17 mouse cellular contexts compared by ENCODE assay signal in the genomic region with DNA sequence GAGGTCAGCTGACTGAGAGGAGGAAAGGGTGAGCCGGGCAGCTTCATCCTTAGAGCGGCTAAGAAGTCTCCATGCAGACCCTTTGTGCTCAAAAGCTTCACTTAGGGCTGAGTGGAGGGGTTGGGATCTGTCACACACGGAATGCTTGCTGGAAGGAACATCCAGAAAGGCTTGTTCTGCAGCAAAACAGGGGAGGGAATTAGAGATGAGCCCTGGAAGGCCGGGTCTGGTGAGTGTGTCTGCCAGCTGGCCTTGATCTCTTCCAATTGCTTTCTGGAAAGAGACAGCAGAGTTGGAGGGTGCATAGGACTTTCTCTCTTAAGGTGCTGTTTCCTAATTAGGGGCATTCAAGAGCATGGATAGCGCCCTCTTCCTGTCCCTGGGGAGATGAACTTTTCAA. TPM values are rescaled to one million over a fixed set of nuclear protein-coding genes. Genes with fewer than 3 reads are reported as not detected.
DNase-seq lines count a peak whose midpoint lies in the region; ATAC-seq and TF ChIP-seq lines count a peak whose summit lies in the region.
"Had no signal": no experiment of that assay in that cellular context is flagged by ENCODE, and none has a peak within 500 bp of the region (broad histone marks: within the 10 kb centered on the region; RNA-seq: fewer than 3 reads in every experiment).

No protein-coding gene starts in this region.

- no peaks in the 10 kb centered on the region for H3K9me3 ChIP-seq in midbrain, postnatal 0 days (ENCODE audit: low read length)
- H3K9me3 ChIP-seq in midbrain, embryonic 14.5 days (ENCODE audit: control insufficient read depth, low read length): no peaks in the 10 kb centered on the region
- H3K9me3 ChIP-seq: forebrain, embryonic 13.5 days; heart, embryonic 13.5 days; hindbrain, embryonic 13.5 days; liver, embryonic 13.5 days; midbrain, embryonic 13.5 days had no signal

- ATAC-seq in midbrain, postnatal 0 days (ENCODE audit: low FRiP score): no peak
- no peak for ATAC-seq in midbrain, embryonic 14.5 days (ENCODE audit: low FRiP score, low TSS enrichment)
- ATAC-seq: CD4-positive, CD25-positive, alpha-beta regulatory T cell, adult 4 months; forebrain, embryonic 13.5 days; midbrain, embryonic 13.5 days had no signal

- H3K9ac ChIP-seq in heart, adult 2 months (ENCODE audit: low read depth, low read length): no peak overlapping the region
- no peak overlapping the region for H3K9ac ChIP-seq in midbrain, postnatal 0 days (replicated peaks; ENCODE audit: low read length, poor library complexity, severe bottlenecking)
- no peak overlapping the region for H3K9ac ChIP-seq in midbrain, embryonic 14.5 days (replicated peaks; ENCODE audit: low read length)
- H3K9ac ChIP-seq: forebrain, embryonic 13.5 days; heart, embryonic 13.5 days; hindbrain, embryonic 13.5 days; liver, embryonic 13.5 days; midbrain, embryonic 13.5 days had no signal

- no peak for TF ChIP-seq CTCF in heart, adult 2 months (IDR thresholded peaks at IDR 0.05)
- peak; percentile 15; the same call in 1 of the 2 replicates for TF ChIP-seq CTCF in midbrain, postnatal 0 days (IDR thresholded peaks at IDR 0.05)

- H3K4me1 ChIP-seq in heart, adult 2 months (ENCODE audit: control insufficient read depth, insufficient read depth, low read length): no peaks in the 10 kb centered on the region
- no peaks in the 10 kb centered on the region for H3K4me1 ChIP-seq in midbrain, postnatal 0 days (ENCODE audit: insufficient read depth, low read length)
- H3K4me1 ChIP-seq in midbrain, embryonic 14.5 days (ENCODE audit: control insufficient read depth, insufficient read depth, low read length): no peaks in the 10 kb centered on the region
- H3K4me1 ChIP-seq: forebrain, embryonic 13.5 days; hindbrain, embryonic 13.5 days; liver, embryonic 13.5 days; midbrain, embryonic 13.5 days had no signal

- peak; percentile 31 to 37 for DNase-seq in heart, postnatal 14 days
- DNase-seq in heart, adult 2 months: no peak
- DNase-seq in midbrain, postnatal 0 days (ENCODE audit: low spot score): no peak
- no peak for DNase-seq in midbrain, embryonic 14.5 days
- DNase-seq in adrenal gland, postnatal 36 days: peak; percentile 29 to 52
- DNase-seq in gastrocnemius, postnatal 4 days (ENCODE audit: low spot score in 2 of 2): peak; percentile 21 to 39
- DNase-seq in layer of hippocampus, adult 9-11 months: no peak
- DNase-seq: cerebellum, adult 18-20 months; kidney, adult 18-20 months; kidney, postnatal 4 days; liver, embryonic 13.5 days; right cerebral cortex, postnatal 4 days had no signal

- no peaks in the 10 kb centered on the region for H3K79me2 ChIP-seq in heart, adult 2 months (replicated peaks; ENCODE audit: control insufficient read depth, insufficient read depth, low read length)

- no peak for TF ChIP-seq POLR2A in heart, adult 2 months (IDR thresholded peaks at IDR 0.05; ENCODE audit: insufficient read depth, low read depth, low read length)

- no peak overlapping the region for H3K4me2 ChIP-seq in midbrain, postnatal 0 days (ENCODE audit: low read depth, low read length, poor library complexity, severe bottlenecking)
- no peak overlapping the region for H3K4me2 ChIP-seq in midbrain, embryonic 14.5 days (ENCODE audit: low read length)
- H3K4me2 ChIP-seq: forebrain, embryonic 13.5 days; heart, embryonic 13.5 days; hindbrain, embryonic 13.5 days; liver, embryonic 13.5 days; midbrain, embryonic 13.5 days had no signal

- no peaks in the 10 kb centered on the region for H3K27me3 ChIP-seq in heart, adult 2 months (ENCODE audit: control insufficient read depth, insufficient read depth, low read length)
- no peaks in the 10 kb centered on the region for H3K27me3 ChIP-seq in midbrain, postnatal 0 days (ENCODE audit: insufficient read depth, low read length)
- H3K27me3 ChIP-seq in midbrain, embryonic 14.5 days (ENCODE audit: control insufficient read depth, insufficient read depth, low read length): no peaks in the 10 kb centered on the region
- H3K27me3 ChIP-seq: forebrain, embryonic 13.5 days; hindbrain, embryonic 13.5 days; liver, embryonic 13.5 days; midbrain, embryonic 13.5 days had no signal

- no peak overlapping the region for H3K4me3 ChIP-seq in heart, adult 2 months
- no peak overlapping the region for H3K4me3 ChIP-seq in midbrain, postnatal 0 days (ENCODE audit: low read depth, low read length)
- no peak overlapping the region for H3K4me3 ChIP-seq in midbrain, embryonic 14.5 days (replicated peaks; ENCODE audit: low read depth, low read length)
- H3K4me3 ChIP-seq: forebrain, embryonic 13.5 days; heart, embryonic 13.5 days; hindbrain, embryonic 13.5 days; liver, embryonic 13.5 days; midbrain, embryonic 13.5 days had no signal

- intact Hi-C loops in heart, postnatal 14 days (cut with DNase I): no loop called here
- intact Hi-C loops in heart, adult 2 months (cut with DNase I): no loop called here

- no peak for TF ChIP-seq EP300 in heart, adult 2 months (IDR thresholded peaks at IDR 0.05; ENCODE audit: insufficient read depth, low read depth, low read length)

- no peaks in the 10 kb centered on the region for H3K36me3 ChIP-seq in heart, adult 2 months (ENCODE audit: control insufficient read depth, insufficient read depth, low read length)
- no peaks in the 10 kb centered on the region for H3K36me3 ChIP-seq in midbrain, postnatal 0 days (ENCODE audit: insufficient read depth, low read length)
- H3K36me3 ChIP-seq in midbrain, embryonic 14.5 days (ENCODE audit: control insufficient read depth, insufficient read depth, low read length): no peaks in the 10 kb centered on the region
- H3K36me3 ChIP-seq: heart, embryonic 13.5 days; hindbrain, embryonic 13.5 days; liver, embryonic 13.5 days; midbrain, embryonic 13.5 days had no signal

- no peak overlapping the region for H3K27ac ChIP-seq in heart, adult 2 months
- no peak overlapping the region for H3K27ac ChIP-seq in midbrain, postnatal 0 days (ENCODE audit: low read depth, low read length)
- no peak overlapping the region for H3K27ac ChIP-seq in midbrain, embryonic 14.5 days (replicated peaks; ENCODE audit: low read depth, low read length)
- H3K27ac ChIP-seq: forebrain, embryonic 13.5 days; heart, embryonic 13.5 days; hindbrain, embryonic 13.5 days; liver, embryonic 13.5 days; midbrain, embryonic 13.5 days had no signal

- 68% methylated on average over 5 of the region's 5 CpGs for WGBS in heart, adult 2 months
- 66% methylated on average over 5 of the region's 5 CpGs for WGBS in midbrain, postnatal 0 days
- WGBS in midbrain, embryonic 14.5 days: 63% methylated on average over 5 of the region's 5 CpGs

RNA-seq across cellular contexts. Expression of a gene that starts 23.6 kb away (rescaled TPM):
- 1 to 10 TPM in 1 of 2 experiments, under 1 TPM in 1; 0.29 to 1.5 TPM for total RNA-seq in heart, postnatal 14 days (2021)
- 1 to 10 TPM; 1.2 to 2.0 TPM for total RNA-seq in heart, adult 2 months (2021)
- 0.50 and 1.2 TPM in 2 replicates for polyA plus RNA-seq in heart, adult 2 months (2012; rRNA removed)
- total RNA-seq in midbrain, postnatal 0 days (2014; rRNA removed): 0.09 TPM in 1 of 2 replicates, not detected in the other
- 0.12 and 0.37 TPM in 2 replicates for polyA plus RNA-seq in midbrain, postnatal 0 days (2015; fragmentation: Nextera tagmentation; extraction: Ambion mirVana)
- polyA plus RNA-seq in midbrain, embryonic 14.5 days (2014; fragmentation: Nextera tagmentation; extraction: Ambion mirVana): 0.12 and 0.38 TPM in 2 replicates
- 1 to 10 TPM; 4.1 to 4.7 TPM for total RNA-seq in adrenal gland, postnatal 36 days (2021)
- total RNA-seq in gastrocnemius, postnatal 4 days (2021): under 1 TPM; 0.21 to 0.69 TPM
- polyA plus RNA-seq: CD4-positive, CD25-positive, alpha-beta regulatory T cell, adult 4 months; forebrain, embryonic 13.5 days had no signal

RNA-seq across cellular contexts. Expression of a gene that starts 59.6 kb away (rescaled TPM):
- 1 to 10 TPM; 3.9 to 6.5 TPM for total RNA-seq in heart, postnatal 14 days (2021)
- total RNA-seq in heart, adult 2 months (2021): 10 to 100 TPM in 1 of 2 experiments, 1 to 10 TPM in 1; 9.7 to 10.7 TPM
- polyA plus RNA-seq in heart, adult 2 months (2012; rRNA removed): 8.6 and 15.6 TPM in 2 replicates
- 0.38 and 0.60 TPM in 2 replicates for total RNA-seq in midbrain, postnatal 0 days (2014; rRNA removed)
- polyA plus RNA-seq in midbrain, postnatal 0 days (2015; fragmentation: Nextera tagmentation; extraction: Ambion mirVana): 0.30 and 0.34 TPM in 2 replicates
- 0.14 TPM in 1 of 2 replicates, not detected in the other for polyA plus RNA-seq in midbrain, embryonic 14.5 days (2014; fragmentation: Nextera tagmentation; extraction: Ambion mirVana)
- total RNA-seq in adrenal gland, postnatal 36 days (2021): 10 to 100 TPM; 26.6 to 47.2 TPM
- 1 to 10 TPM; 5.5 to 6.0 TPM for total RNA-seq in gastrocnemius, postnatal 4 days (2021)

Comparison
In these comparisons a context has a peak if more than half of its experiments do, and no peak if none do; other contexts are left out.
1. DNase-seq: peak in heart, postnatal 14 days (2 of 2), adrenal gland, postnatal 36 days (2 of 2) and gastrocnemius, postnatal 4 days (2 of 2); none in heart, adult 2 months (0 of 2), midbrain, postnatal 0 days (single experiment), midbrain, embryonic 14.5 days (single experiment) and layer of hippocampus, adult 9-11 months (single experiment).